Mouse (Mus musculus) megakaryocyte, embryonic 14.5 days (primary cell): ENCODE measurements around the gene Styxl1. TPM values are rescaled to one million over a fixed set of nuclear protein-coding genes. Genes with fewer than 3 reads are reported as not detected.

Source experiments
- H3K27me3 ChIP-seq: replicated peaks from 2 replicates; pipeline ENCODE3; 2012; ENCODE audit warnings: inconsistent platforms
- H3K36me3 ChIP-seq: replicated peaks from 2 replicates; pipeline ENCODE3; 2012; ENCODE audit warnings: low read length, inconsistent platforms, mixed read lengths
- H3K4me1 ChIP-seq: 2 replicates; pipeline ENCODE4 v1.6.1; 2012; ENCODE audit warnings: inconsistent platforms
- H3K4me3 ChIP-seq: replicated peaks from 2 replicates; pipeline ENCODE3; 2012; ENCODE audit warnings: moderate library complexity, mild to moderate bottlenecking, inconsistent platforms
- H3K9me3 ChIP-seq: 2 replicates; pipeline ENCODE4 v1.6.1; 2012; ENCODE audit warnings: inconsistent platforms
- FLI1 ChIP-seq: IDR thresholded peaks from 2 replicates; pipeline ENCODE4 v1.6.1; 2012; ENCODE audit warnings: low read length, inconsistent platforms, mixed read lengths
- GATA1 ChIP-seq: IDR thresholded peaks from 3 replicates; pipeline ENCODE4 v1.6.1; 2012; ENCODE audit warnings: mixed read lengths, low read length, inconsistent platforms, borderline replicate concordance
- polyA plus RNA-seq: library from polyadenylated mRNA; stranded (reverse); fragments of >175 nt; gene quantifications from 2 replicates; pipeline ENCODE4 v1.2.3, GENCODE M21; 2012; ENCODE audit warnings: low replicate concordance; ENCODE audit not compliant: insufficient read depth

The Styxl1 gene
- polyA plus RNA-seq, 1 experiment: not detected

GRCm38 (mm10) chr5:135803135-135803534, 24.9 kb upstream of the Styxl1 start:
- no peaks in the 10 kb centered on the region for H3K36me3 ChIP-seq
- no peak overlapping the region for H3K4me3 ChIP-seq
- H3K9me3 ChIP-seq: peaks cover 10% of the 10 kb centered on the region
- H3K4me1 ChIP-seq: peaks cover 12% of the 10 kb centered on the region
- H3K27me3 ChIP-seq: peaks cover 47% of the 10 kb centered on the region
- no peak for TF ChIP-seq GATA1
- no peak for TF ChIP-seq FLI1

GRCm38 (mm10) chr5:135802641-135803040, 24.5 kb upstream of the Styxl1 start:
- no peak overlapping the region for H3K4me3 ChIP-seq
- peaks cover 45% of the 10 kb centered on the region for H3K27me3 ChIP-seq

GRCm38 (mm10) chr5:135800927-135801326, 22.7 kb upstream of the Styxl1 start:
- TF ChIP-seq GATA1 (no peak), FLI1 (no peak)
- H3K36me3 ChIP-seq: no peaks in the 10 kb centered on the region
- H3K27me3 ChIP-seq: peaks cover 46% of the 10 kb centered on the region

More at GRCm38 (mm10) chr5:135802641-135803040, 24.5 kb upstream of the Styxl1 start:
- Histone ChIP-seq H3K4me1 (peaks cover 12% of the 10 kb centered on the region), H3K9me3 (peaks cover 10% of the 10 kb centered on the region), H3K36me3 (no peaks in the 10 kb centered on the region)
- no peak for TF ChIP-seq FLI1
- no peak for TF ChIP-seq GATA1

DNA sequence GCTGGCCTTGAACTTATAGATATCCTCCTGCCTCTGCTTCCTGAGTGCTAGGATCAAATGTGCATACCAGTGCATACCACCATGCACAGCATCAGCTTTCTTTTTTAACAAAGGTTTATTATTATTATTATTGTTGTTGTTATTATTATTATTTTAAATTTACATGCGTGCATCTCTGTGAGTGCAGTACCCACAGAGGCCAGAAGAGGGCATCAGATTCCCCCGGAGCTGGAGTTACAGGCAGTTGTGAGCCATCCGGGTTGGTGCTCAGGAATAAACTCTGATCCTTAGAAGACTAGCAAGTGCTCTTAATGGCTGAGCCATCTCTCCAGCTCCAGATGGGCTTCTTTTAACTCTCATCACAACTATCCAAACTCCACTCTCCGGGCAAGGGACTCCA, 21.6 kb upstream of the Styxl1 start:
- H3K4me3 ChIP-seq: no peak overlapping the region
- H3K36me3 ChIP-seq: no peaks in the 10 kb centered on the region
- TF ChIP-seq FLI1 (no peak), GATA1 (no peak)
- H3K9me3 ChIP-seq: peaks cover 10% of the 10 kb centered on the region
- peaks cover 13% of the 10 kb centered on the region for H3K4me1 ChIP-seq
- peaks cover 42% of the 10 kb centered on the region for H3K27me3 ChIP-seq

More at GRCm38 (mm10) chr5:135800927-135801326, 22.7 kb upstream of the Styxl1 start:
- peaks cover 8% of the 10 kb centered on the region; the same call in 1 of the 2 replicates for H3K4me1 ChIP-seq
- no peak overlapping the region for H3K4me3 ChIP-seq
- peaks cover 10% of the 10 kb centered on the region for H3K9me3 ChIP-seq

GRCm38 (mm10) chr5:135794859-135795181, 16.6 kb upstream of the Styxl1 start:
- peaks cover 7% of the 10 kb centered on the region for H3K27me3 ChIP-seq
- no peak for TF ChIP-seq GATA1
- TF ChIP-seq FLI1: no peak
- peaks cover 32% of the 10 kb centered on the region for H3K36me3 ChIP-seq
- H3K4me1 ChIP-seq: peaks cover 29% of the 10 kb centered on the region
- H3K9me3 ChIP-seq: no peaks in the 10 kb centered on the region
- peak overlapping the region; percentile 90 for H3K4me3 ChIP-seq

- peak overlapping the region; percentile 90 for H3K4me3 ChIP-seq
- no peak for TF ChIP-seq GATA1
- no peak for TF ChIP-seq FLI1
- no peaks in the 10 kb centered on the region for H3K9me3 ChIP-seq
- H3K27me3 ChIP-seq: peaks cover 7% of the 10 kb centered on the region
- H3K36me3 ChIP-seq: peaks cover 38% of the 10 kb centered on the region
- peaks cover 29% of the 10 kb centered on the region for H3K4me1 ChIP-seq
Observed at GRCm38 (mm10) chr5:135793996-135794858, 16.0 kb upstream of the Styxl1 start.

DNA sequence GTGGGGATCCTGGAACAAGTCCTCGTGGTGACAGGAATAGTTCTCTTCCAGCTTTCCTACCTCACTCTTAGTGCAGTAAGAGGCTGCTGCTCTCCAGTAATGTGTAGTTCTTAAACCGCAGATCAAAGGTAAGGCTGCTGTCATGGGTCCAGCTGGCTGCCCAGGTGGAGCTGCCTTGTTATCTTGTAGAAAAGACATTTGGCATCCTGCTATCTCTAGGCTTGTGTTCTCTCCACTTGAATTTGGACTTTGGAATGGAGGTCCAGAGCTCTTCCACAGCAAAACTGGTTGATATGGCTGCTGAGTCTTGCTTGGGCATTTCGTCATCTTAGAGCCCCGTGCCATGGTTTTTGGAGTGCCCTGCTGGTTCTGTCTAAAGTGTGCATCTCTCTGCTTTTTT, 4.7 kb upstream of the Styxl1 start:
- no peak for TF ChIP-seq FLI1
- no peak for TF ChIP-seq GATA1
- H3K4me1 ChIP-seq: peaks cover 43% of the 10 kb centered on the region

GRCm38 (mm10) chr5:135780331-135780730, 2.1 kb upstream of the Styxl1 start:
- no peaks in the 10 kb centered on the region for H3K9me3 ChIP-seq
- TF ChIP-seq GATA1: no peak
- TF ChIP-seq FLI1: no peak
- H3K27me3 ChIP-seq: peaks cover 5% of the 10 kb centered on the region
- H3K4me1 ChIP-seq: peaks cover 62% of the 10 kb centered on the region
- peak overlapping the region; percentile 99 for H3K4me3 ChIP-seq
- peaks cover 53% of the 10 kb centered on the region for H3K36me3 ChIP-seq

More for the DNA sequence above, 4.7 kb upstream of the Styxl1 start:
- no peaks in the 10 kb centered on the region for H3K27me3 ChIP-seq
- H3K4me3 ChIP-seq: no peak overlapping the region
- H3K36me3 ChIP-seq: peaks cover 78% of the 10 kb centered on the region
- H3K9me3 ChIP-seq: no peaks in the 10 kb centered on the region

- Histone ChIP-seq H3K4me3 (peak within 1 kb of the TSS; percentile 99), H3K27me3 (peaks cover 8% of the 10 kb centered on the region), H3K4me1 (peaks cover 71% of the 10 kb centered on the region), H3K9me3 (no peaks in the 10 kb centered on the region), H3K36me3 (peaks cover 37% of the 10 kb centered on the region)
- TF ChIP-seq FLI1 (no peak), GATA1 (no peak)
Observed at GRCm38 (mm10) chr5:135778471-135779445, 573 bp upstream of the Styxl1 start, which contains the start of gene Mdh2. Gene Mdh2 (plus strand): TSS chr5:135778480.

GRCm38 (mm10) chr5:135776546-135776945, 1.6 kb downstream of the Styxl1 start:
- Histone ChIP-seq H3K9me3 (no peaks in the 10 kb centered on the region), H3K36me3 (peaks cover 15% of the 10 kb centered on the region), H3K4me1 (peaks cover 66% of the 10 kb centered on the region), H3K27me3 (peaks cover 10% of the 10 kb centered on the region), H3K4me3 (no peak overlapping the region)
- no peak for TF ChIP-seq FLI1
- no peak for TF ChIP-seq GATA1
